Mouse (Mus musculus) frontal cortex, postnatal 36 days (tissue): ENCODE results near the gene Kcnj6.
"Not testable (repeated sequence)": the region's sequence is repeated elsewhere in the genome, so short reads cannot be mapped to it uniquely, and the experiment has no call there.

ENCODE experiments used
- DNase-seq, 2 experiments: peaks; one replicate each; pipeline ENCODE4 v3.0.0; 2022; ENCODE audit warnings: low spot score in 2 of 2

The Kcnj6 gene

GRCm38 (mm10) chr16:94852407-94853160, 144.9 kb downstream of the Kcnj6 start:
- peak in 1 of 2 experiments; percentile 25 for DNase-seq

GRCm38 (mm10) chr16:94850393-94850792, 147.1 kb downstream of the Kcnj6 start:
- DNase-seq = peak; percentile 57

- DNase-seq = no peak
These were observed 151.5 kb downstream of the Kcnj6 start for GRCm38 (mm10) chr16:94845996-94846395.

- no peak for DNase-seq
These were observed 152.7 kb downstream of the Kcnj6 start for GRCm38 (mm10) chr16:94844769-94845168.

- no peak for DNase-seq
These were observed 158.1 kb downstream of the Kcnj6 start for GRCm38 (mm10) chr16:94839398-94839797.

GRCm38 (mm10) chr16:94837881-94838280, 159.6 kb downstream of the Kcnj6 start:
- DNase-seq = no peak

- DNase-seq = peak in 1 of 2 experiments; percentile 41
These were observed 163.0 kb downstream of the Kcnj6 start for GRCm38 (mm10) chr16:94834502-94834901.

GRCm38 (mm10) chr16:94828166-94828565, 169.3 kb downstream of the Kcnj6 start:
- DNase-seq = no peak

- DNase-seq = peak; percentile 34 to 53
These were observed 170.4 kb downstream of the Kcnj6 start for GRCm38 (mm10) chr16:94827092-94827585.

GRCm38 (mm10) chr16:94825274-94825673, 172.2 kb downstream of the Kcnj6 start:
- peak; percentile 42 to 45 for DNase-seq

GRCm38 (mm10) chr16:94822611-94823010, 174.9 kb downstream of the Kcnj6 start:
- no peak for DNase-seq

- peak; percentile 40 for DNase-seq
These were observed 175.9 kb downstream of the Kcnj6 start for GRCm38 (mm10) chr16:94821610-94822009.

GRCm38 (mm10) chr16:94816391-94816790, 181.1 kb downstream of the Kcnj6 start:
- peak; percentile 42 to 59 for DNase-seq

GRCm38 (mm10) chr16:94815891-94816290, 181.6 kb downstream of the Kcnj6 start:
- DNase-seq = no peak

GRCm38 (mm10) chr16:94809286-94809685, 188.2 kb downstream of the Kcnj6 start:
- DNase-seq = not testable (repeated sequence)

GRCm38 (mm10) chr16:94798241-94798640, 199.3 kb downstream of the Kcnj6 start:
- no peak for DNase-seq

- DNase-seq = no peak
These were observed 200.1 kb downstream of the Kcnj6 start for GRCm38 (mm10) chr16:94797366-94797765.

GRCm38 (mm10) chr16:94793041-94793440, 204.5 kb downstream of the Kcnj6 start:
- DNase-seq = no peak

- no peak for DNase-seq
These were observed 207.5 kb downstream of the Kcnj6 start for GRCm38 (mm10) chr16:94789958-94790357.

GRCm38 (mm10) chr16:94788716-94789115, 208.8 kb downstream of the Kcnj6 start:
- no peak for DNase-seq

GRCm38 (mm10) chr16:94788165-94788564, 209.3 kb downstream of the Kcnj6 start:
- peak; percentile 77 to 88 for DNase-seq

- DNase-seq = no peak
These were observed 211.6 kb downstream of the Kcnj6 start for GRCm38 (mm10) chr16:94785873-94786272.

GRCm38 (mm10) chr16:94783696-94784095, 213.8 kb downstream of the Kcnj6 start:
- DNase-seq = no peak
